Comparison of ENCODE assay signal across 14 mouse cellular contexts in genomic region chr4:137467525-137467924, GRCm38 (mm10). TPM values are rescaled to one million over a fixed set of nuclear protein-coding genes. Genes with fewer than 3 reads are reported as not detected.
A peak's percentile ranks its signal among the peaks of the same experiment; 100 is the strongest.
DNase-seq lines count a peak whose midpoint lies in the region; ATAC-seq and TF ChIP-seq lines count a peak whose summit lies in the region.
"Had no signal": no experiment of that assay in that cellular context is flagged by ENCODE, and none has a peak within 500 bp of the region (broad histone marks: within the 10 kb centered on the region; RNA-seq: fewer than 3 reads in every experiment).

No protein-coding gene starts in this region.

- H3K9ac ChIP-seq in intestine, embryonic 14.5 days (ENCODE audit: low read length): no peak overlapping the region
- no peak overlapping the region for H3K9ac ChIP-seq in intestine, postnatal 0 days (ENCODE audit: low read depth, low read length)
- no peak overlapping the region for H3K9ac ChIP-seq in embryonic facial prominence, embryonic 14.5 days (ENCODE audit: low read depth, low read length)
- no peak overlapping the region for H3K9ac ChIP-seq in limb, embryonic 11.5 days (ENCODE audit: low read length)

- intact Hi-C loops in gastrocnemius, postnatal 14 days (cut with DNase I; ENCODE audit: low total_unique reads): no loop called here

- peak overlapping the region; percentile 69; the same call in 1 of the 2 replicates for H3K27ac ChIP-seq in intestine, embryonic 14.5 days (ENCODE audit: low read depth)
- no peak overlapping the region for H3K27ac ChIP-seq in intestine, postnatal 0 days (ENCODE audit: low read depth, low read length)
- H3K27ac ChIP-seq in brown adipose tissue, adult 24 weeks (replicated peaks; ENCODE audit: low read depth, low read length): peak overlapping the region; percentile 67; the same call in 1 of the 2 replicates
- H3K27ac ChIP-seq in embryonic facial prominence, embryonic 14.5 days (replicated peaks; ENCODE audit: low read depth, low read length): peak overlapping the region; percentile 83
- 0 out of 2 replicates have a peak overlapping the region, but pooled peaks have one; percentile 16 for H3K27ac ChIP-seq in limb, embryonic 11.5 days (replicated peaks; ENCODE audit: low read depth, low read length)

- peaks cover 36% of the 10 kb centered on the region for H3K4me1 ChIP-seq in intestine, embryonic 14.5 days (replicated peaks; ENCODE audit: control insufficient read depth, insufficient read depth, low read length)
- no peaks in the 10 kb centered on the region for H3K4me1 ChIP-seq in intestine, postnatal 0 days (replicated peaks; ENCODE audit: control insufficient read depth, insufficient read depth, low read length)
- H3K4me1 ChIP-seq in brown adipose tissue, adult 24 weeks (ENCODE audit: control insufficient read depth, insufficient read depth, insufficient read length, low read length): peaks cover 16% of the 10 kb centered on the region
- H3K4me1 ChIP-seq in embryonic facial prominence, embryonic 14.5 days (ENCODE audit: control insufficient read depth, insufficient read depth, low read length): peaks cover 30% of the 10 kb centered on the region
- peaks cover 23% of the 10 kb centered on the region for H3K4me1 ChIP-seq in limb, embryonic 11.5 days (ENCODE audit: control insufficient read depth, insufficient read depth, low read length)

- H3K9me3 ChIP-seq in intestine, embryonic 14.5 days (ENCODE audit: control insufficient read depth, low read length): no peaks in the 10 kb centered on the region
- no peaks in the 10 kb centered on the region for H3K9me3 ChIP-seq in intestine, postnatal 0 days (ENCODE audit: control insufficient read depth)
- no peaks in the 10 kb centered on the region for H3K9me3 ChIP-seq in embryonic facial prominence, embryonic 14.5 days (ENCODE audit: control insufficient read depth, low read length)
- no peaks in the 10 kb centered on the region for H3K9me3 ChIP-seq in limb, embryonic 11.5 days (ENCODE audit: control insufficient read depth, low read length)

- WGBS in intestine, embryonic 14.5 days: 89% methylated on average over 2 of the region's 2 CpGs
- 85% methylated on average over 2 of the region's 2 CpGs for WGBS in intestine, postnatal 0 days
- WGBS in embryonic facial prominence, embryonic 14.5 days: 90% methylated on average over 2 of the region's 2 CpGs
- WGBS in limb, embryonic 11.5 days: 88% methylated on average over 2 of the region's 2 CpGs

- no peaks in the 10 kb centered on the region for H3K36me3 ChIP-seq in intestine, embryonic 14.5 days (ENCODE audit: control insufficient read depth, insufficient read depth, low read length)
- no peaks in the 10 kb centered on the region for H3K36me3 ChIP-seq in intestine, postnatal 0 days (ENCODE audit: control insufficient read depth, insufficient read depth)
- H3K36me3 ChIP-seq in embryonic facial prominence, embryonic 14.5 days (ENCODE audit: control insufficient read depth, insufficient read depth, low read length): no peaks in the 10 kb centered on the region
- H3K36me3 ChIP-seq in limb, embryonic 11.5 days (ENCODE audit: control insufficient read depth, insufficient read depth, low read length): no peaks in the 10 kb centered on the region

- no peak for ATAC-seq in intestine, embryonic 14.5 days (replicated peaks; ENCODE audit: low FRiP score, low TSS enrichment, low read depth)
- no peak for ATAC-seq in intestine, postnatal 0 days
- no peak for ATAC-seq in embryonic facial prominence, embryonic 14.5 days (ENCODE audit: low read depth)
- no peak for ATAC-seq in limb, embryonic 11.5 days (ENCODE audit: insufficient number of reproducible peaks, low FRiP score, low TSS enrichment, low read depth)

- H3K4me3 ChIP-seq in intestine, embryonic 14.5 days (ENCODE audit: low read depth, low read length): no peak overlapping the region
- no peak overlapping the region for H3K4me3 ChIP-seq in intestine, postnatal 0 days (ENCODE audit: low read depth, low read length)
- no peak overlapping the region for H3K4me3 ChIP-seq in brown adipose tissue, adult 24 weeks (ENCODE audit: insufficient read depth, low read depth, low read length)
- no peak overlapping the region for H3K4me3 ChIP-seq in embryonic facial prominence, embryonic 14.5 days (ENCODE audit: low read depth, low read length)
- no peak overlapping the region for H3K4me3 ChIP-seq in limb, embryonic 11.5 days (ENCODE audit: low read depth, low read length)

- no peak for DNase-seq in intestine, embryonic 14.5 days (ENCODE audit: low spot score)
- DNase-seq in embryonic facial prominence, embryonic 14.5 days (ENCODE audit: low spot score): no peak
- no peak for DNase-seq in limb, embryonic 11.5 days (ENCODE audit: low spot score)
- DNase-seq in embryo, embryonic 11 days: no peak
- DNase-seq in gastrocnemius, postnatal 14 days: no peak
- DNase-seq: gastrocnemius, postnatal 25 days; kidney, postnatal 36 days; spleen, adult 18-20 months had no signal

- TF ChIP-seq CTCF in intestine, postnatal 0 days (IDR thresholded peaks at IDR 0.05; ENCODE audit: low read depth): no peak

- H3K4me2 ChIP-seq in intestine, embryonic 14.5 days (ENCODE audit: low read length): no peak overlapping the region
- H3K4me2 ChIP-seq in intestine, postnatal 0 days (replicated peaks; ENCODE audit: low read depth): no peak overlapping the region
- H3K4me2 ChIP-seq in embryonic facial prominence, embryonic 14.5 days (ENCODE audit: low read depth, low read length): peak overlapping the region; percentile 83; the same call in 1 of the 2 replicates
- no peak overlapping the region for H3K4me2 ChIP-seq in limb, embryonic 11.5 days (ENCODE audit: low read depth, severe bottlenecking)

- H3K27me3 ChIP-seq in intestine, embryonic 14.5 days (replicated peaks; ENCODE audit: control insufficient read depth, insufficient read depth, low read length): no peaks in the 10 kb centered on the region
- no peaks in the 10 kb centered on the region for H3K27me3 ChIP-seq in intestine, postnatal 0 days (replicated peaks; ENCODE audit: control insufficient read depth, insufficient read depth, low read length)
- H3K27me3 ChIP-seq in embryonic facial prominence, embryonic 14.5 days (replicated peaks; ENCODE audit: control insufficient read depth, insufficient read depth, low read length): no peaks in the 10 kb centered on the region
- no peaks in the 10 kb centered on the region for H3K27me3 ChIP-seq in limb, embryonic 11.5 days (ENCODE audit: control insufficient read depth, insufficient read depth, low read length)

RNA-seq across cellular contexts. Expression of gene Hspg2, which starts 1.0 kb away (rescaled TPM):
- polyA plus RNA-seq in intestine, embryonic 14.5 days (2014; fragmentation: Nextera tagmentation; extraction: Ambion mirVana): 44.4 and 49.8 TPM in 2 replicates
- polyA plus RNA-seq in intestine, postnatal 0 days (2015; fragmentation: Nextera tagmentation; extraction: Ambion mirVana): 16.3 and 16.4 TPM in 2 replicates
- polyA plus RNA-seq in brown adipose tissue, adult 24 weeks (2012; ENCODE audit: insufficient read depth, insufficient read length, missing spikeins): 32.5 and 49.7 TPM in 2 replicates
- 64.8 and 67.2 TPM in 2 replicates for polyA plus RNA-seq in embryonic facial prominence, embryonic 14.5 days (2014; fragmentation: Nextera tagmentation; extraction: Ambion mirVana)
- polyA plus RNA-seq in limb, embryonic 11.5 days (2014; fragmentation: Nextera tagmentation; extraction: Ambion mirVana): 20.6 and 22.4 TPM in 2 replicates
- 100 to 1,000 TPM; 193 to 224 TPM for total RNA-seq in gastrocnemius, postnatal 14 days (2021)

RNA-seq across cellular contexts. Expression of gene 1700013G24Rik, which starts 14.4 kb away (rescaled TPM):
- not detected in 2 replicates for polyA plus RNA-seq in intestine, embryonic 14.5 days (2014; fragmentation: Nextera tagmentation; extraction: Ambion mirVana)
- polyA plus RNA-seq in intestine, postnatal 0 days (2015; fragmentation: Nextera tagmentation; extraction: Ambion mirVana): not detected in 2 replicates
- polyA plus RNA-seq in brown adipose tissue, adult 24 weeks (2012; ENCODE audit: insufficient read depth, insufficient read length, missing spikeins): not detected in 2 replicates
- 0.17 and 0.46 TPM in 2 replicates for polyA plus RNA-seq in embryonic facial prominence, embryonic 14.5 days (2014; fragmentation: Nextera tagmentation; extraction: Ambion mirVana)
- polyA plus RNA-seq in limb, embryonic 11.5 days (2014; fragmentation: Nextera tagmentation; extraction: Ambion mirVana): not detected in 2 replicates
- not detected for total RNA-seq in gastrocnemius, postnatal 14 days (2021)
- total RNA-seq: ES-E14; gastrocnemius, postnatal 25 days; left cerebral cortex, postnatal 10 days had no signal
- polyA plus RNA-seq: embryonic facial prominence, embryonic 11.5 days; urinary bladder, adult 2 months had no signal

RNA-seq across cellular contexts. Expression of gene Cela3b, which starts 37.2 kb away (rescaled TPM):
- polyA plus RNA-seq in intestine, embryonic 14.5 days (2014; fragmentation: Nextera tagmentation; extraction: Ambion mirVana): 3.8 TPM in 1 of 2 replicates, not detected in the other
- polyA plus RNA-seq in intestine, postnatal 0 days (2015; fragmentation: Nextera tagmentation; extraction: Ambion mirVana): 9.1 and 13.6 TPM in 2 replicates
- not detected in 2 replicates for polyA plus RNA-seq in brown adipose tissue, adult 24 weeks (2012; ENCODE audit: insufficient read depth, insufficient read length, missing spikeins)
- 0.30 and 0.56 TPM in 2 replicates for polyA plus RNA-seq in embryonic facial prominence, embryonic 14.5 days (2014; fragmentation: Nextera tagmentation; extraction: Ambion mirVana)
- polyA plus RNA-seq in limb, embryonic 11.5 days (2014; fragmentation: Nextera tagmentation; extraction: Ambion mirVana): not detected in 2 replicates
- total RNA-seq in gastrocnemius, postnatal 14 days (2021): not detected
- total RNA-seq: ES-E14; gastrocnemius, postnatal 25 days; left cerebral cortex, postnatal 10 days had no signal
- polyA plus RNA-seq: embryonic facial prominence, embryonic 11.5 days; urinary bladder, adult 2 months had no signal

RNA-seq across cellular contexts. Expression of gene Cela3a, which starts 57.9 kb away (rescaled TPM):
- polyA plus RNA-seq in intestine, embryonic 14.5 days (2014; fragmentation: Nextera tagmentation; extraction: Ambion mirVana): not detected in 2 replicates
- polyA plus RNA-seq in intestine, postnatal 0 days (2015; fragmentation: Nextera tagmentation; extraction: Ambion mirVana): not detected in 2 replicates
- not detected in 2 replicates for polyA plus RNA-seq in brown adipose tissue, adult 24 weeks (2012; ENCODE audit: insufficient read depth, insufficient read length, missing spikeins)
- polyA plus RNA-seq in embryonic facial prominence, embryonic 14.5 days (2014; fragmentation: Nextera tagmentation; extraction: Ambion mirVana): not detected in 2 replicates
- not detected in 2 replicates for polyA plus RNA-seq in limb, embryonic 11.5 days (2014; fragmentation: Nextera tagmentation; extraction: Ambion mirVana)
- total RNA-seq in gastrocnemius, postnatal 14 days (2021): not detected
- total RNA-seq: ES-E14; gastrocnemius, postnatal 25 days; left cerebral cortex, postnatal 10 days had no signal
- polyA plus RNA-seq: embryonic facial prominence, embryonic 11.5 days; urinary bladder, adult 2 months had no signal
